Mouse (Mus musculus) embryo, embryonic 11.5 days (tissue): ENCODE results near the gene Cdc37l1.
A peak's percentile ranks its signal among the peaks of the same experiment; 100 is the strongest.

Source experiments
- DNase-seq: peaks from one replicate; pipeline ENCODE4 v3.0.0-alpha.2; 2012; ENCODE audit warnings: low read depth, low spot score

Cdc37l1 gene

DNA sequence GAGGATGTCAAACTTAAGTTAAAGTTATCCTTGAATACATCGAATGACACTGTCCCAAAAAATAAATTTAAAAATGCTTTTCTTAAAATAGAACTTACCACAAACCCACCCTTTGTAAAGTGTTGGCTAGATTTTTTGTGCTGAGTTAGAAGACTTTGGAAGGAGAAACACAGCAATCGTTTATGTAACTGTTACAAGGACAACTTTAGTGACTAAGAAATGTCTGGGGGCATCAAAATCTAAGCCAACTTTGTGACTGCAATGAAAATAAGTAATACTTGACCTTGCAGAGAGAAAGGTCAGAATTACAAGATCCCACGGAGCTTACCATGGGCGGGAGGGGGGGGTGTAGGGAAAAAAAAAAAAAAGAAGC, 56.8 kb downstream of the Cdc37l1 start:
- DNase-seq = no peak

- no peak for DNase-seq
These were observed 57.4 kb downstream of the Cdc37l1 start, which contains the start of gene Ak3 for GRCm38 (mm10) chr19:29047334-29048170. Gene Ak3 (minus strand): TSS chr19:29047961.

GRCm38 (mm10) chr19:29049401-29050075, 59.4 kb downstream of the Cdc37l1 start:
- DNase-seq = no peak

- no peak for DNase-seq
These were observed 60.2 kb downstream of the Cdc37l1 start for GRCm38 (mm10) chr19:29050186-29050980.

DNA sequence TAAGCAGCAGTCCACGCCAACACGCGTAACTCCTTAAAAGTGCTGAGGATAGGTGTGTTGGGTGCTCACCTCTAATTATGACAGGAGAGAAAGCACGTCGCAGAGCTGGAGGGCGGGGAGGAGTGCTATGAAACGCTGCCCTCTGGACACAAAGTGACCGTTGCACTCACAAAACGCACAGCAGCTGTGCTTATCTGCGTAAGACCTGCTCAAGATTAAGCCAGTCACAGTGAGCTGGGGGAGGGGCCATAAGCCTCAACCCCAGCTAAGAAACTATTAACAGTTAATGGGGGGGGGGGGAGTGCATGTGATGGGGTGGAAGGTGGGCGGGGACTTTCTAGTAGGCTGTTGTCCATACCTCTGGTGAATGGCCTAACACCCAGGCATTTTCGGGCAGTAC, 62.6 kb downstream of the Cdc37l1 start:
- no peak for DNase-seq

GRCm38 (mm10) chr19:29054594-29054993, 64.4 kb downstream of the Cdc37l1 start:
- no peak for DNase-seq

DNA sequence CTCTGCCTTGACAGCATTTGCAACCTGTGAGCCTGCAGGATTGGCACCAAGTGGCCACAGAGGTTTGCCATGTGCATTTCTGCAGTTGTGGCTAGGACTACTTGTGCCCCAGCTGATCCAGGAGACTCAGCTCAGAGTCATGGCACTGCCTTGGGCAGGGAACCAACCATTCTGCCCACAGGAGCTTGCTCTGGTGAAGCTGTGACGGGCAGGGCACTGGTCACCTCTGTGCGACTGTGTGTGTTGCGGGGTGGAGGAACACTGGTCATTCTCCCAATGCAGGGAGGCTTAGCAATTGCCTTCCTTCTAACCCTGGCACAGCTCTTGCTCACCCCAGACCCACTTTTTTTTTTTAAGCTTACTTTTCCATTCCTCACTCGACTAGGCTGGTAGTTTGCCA, 65.3 kb downstream of the Cdc37l1 start:
- DNase-seq = no peak

DNA sequence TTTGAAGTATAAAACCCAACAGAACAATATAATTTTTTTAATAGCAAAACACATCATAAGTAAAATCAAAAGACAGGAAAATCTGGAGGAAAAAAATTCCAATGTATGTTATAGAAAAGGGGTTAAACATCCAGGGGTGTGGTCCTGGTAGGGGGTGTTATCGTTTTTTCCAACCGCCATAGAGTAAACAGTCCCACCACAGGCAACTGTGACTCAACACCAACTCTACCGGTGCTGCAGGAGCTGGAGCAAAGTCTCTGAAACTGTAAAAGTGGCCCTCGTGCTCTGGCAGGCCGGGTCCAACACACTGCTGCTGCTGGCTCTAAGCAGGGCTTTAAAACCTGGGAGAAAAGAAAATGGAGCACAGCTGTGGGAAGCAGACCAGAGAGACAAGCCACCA, 68.6 kb downstream of the Cdc37l1 start:
- DNase-seq = no peak

DNA sequence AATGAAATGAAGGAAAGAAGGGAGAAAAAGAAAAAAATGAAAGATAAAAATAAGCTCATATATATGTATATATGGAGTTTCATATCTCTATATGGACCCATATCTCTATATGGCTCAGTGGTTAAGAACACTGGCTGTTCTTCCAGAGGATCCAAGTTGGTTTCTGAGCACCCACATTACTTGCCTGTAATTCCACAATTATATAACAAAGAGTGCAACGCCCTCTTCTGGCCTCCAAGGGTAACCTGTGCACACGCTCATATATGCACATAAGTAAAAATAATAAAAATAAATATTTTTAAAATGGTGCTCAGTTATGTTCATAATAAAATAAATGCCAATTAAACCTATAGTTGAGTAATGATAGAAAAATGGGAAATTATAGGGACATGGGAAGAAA, 69.5 kb downstream of the Cdc37l1 start:
- DNase-seq = no peak

DNA sequence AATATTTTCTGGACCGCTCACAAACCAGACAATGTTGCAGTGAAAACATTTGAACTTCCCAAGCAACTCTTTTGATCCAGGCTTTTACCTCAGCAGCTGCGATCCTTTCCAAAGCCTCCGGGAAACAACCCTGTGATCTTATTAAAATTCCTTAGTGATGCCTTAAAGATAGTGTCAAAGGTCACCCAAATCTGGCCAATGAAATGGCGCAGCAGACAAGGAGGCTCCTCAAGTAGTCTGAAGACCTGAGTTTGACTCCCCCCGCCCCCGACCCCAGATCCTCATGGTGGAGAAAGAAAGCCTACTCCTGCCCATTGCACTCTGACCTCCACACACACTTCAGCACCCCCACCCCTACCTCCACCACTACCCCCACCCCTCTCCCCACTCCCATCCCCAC, 70.1 kb downstream of the Cdc37l1 start:
- DNase-seq = no peak

DNA sequence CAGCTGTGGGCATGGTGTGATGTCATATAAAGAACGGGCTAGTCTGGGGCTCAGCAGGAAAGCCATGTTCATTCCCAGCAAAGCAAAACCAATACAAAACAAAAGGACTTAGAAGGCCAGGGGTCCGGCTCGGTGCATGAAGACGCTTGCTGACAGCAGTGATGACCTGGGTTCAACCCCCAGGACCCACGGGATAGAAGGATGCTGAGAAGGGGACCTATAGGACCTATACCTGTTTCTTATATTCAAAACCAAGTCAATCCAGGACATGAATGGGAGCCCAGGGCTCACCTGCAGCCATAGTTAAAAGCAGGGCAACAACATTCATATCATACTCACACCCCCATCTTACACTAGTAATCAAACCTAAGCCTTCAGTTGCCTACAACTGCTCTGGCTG, 72.9 kb downstream of the Cdc37l1 start:
- no peak for DNase-seq

GRCm38 (mm10) chr19:29063577-29064363, 73.6 kb downstream of the Cdc37l1 start:
- DNase-seq = peak; percentile 77

- no peak for DNase-seq
These were observed 74.4 kb downstream of the Cdc37l1 start for GRCm38 (mm10) chr19:29064451-29065102.

DNA sequence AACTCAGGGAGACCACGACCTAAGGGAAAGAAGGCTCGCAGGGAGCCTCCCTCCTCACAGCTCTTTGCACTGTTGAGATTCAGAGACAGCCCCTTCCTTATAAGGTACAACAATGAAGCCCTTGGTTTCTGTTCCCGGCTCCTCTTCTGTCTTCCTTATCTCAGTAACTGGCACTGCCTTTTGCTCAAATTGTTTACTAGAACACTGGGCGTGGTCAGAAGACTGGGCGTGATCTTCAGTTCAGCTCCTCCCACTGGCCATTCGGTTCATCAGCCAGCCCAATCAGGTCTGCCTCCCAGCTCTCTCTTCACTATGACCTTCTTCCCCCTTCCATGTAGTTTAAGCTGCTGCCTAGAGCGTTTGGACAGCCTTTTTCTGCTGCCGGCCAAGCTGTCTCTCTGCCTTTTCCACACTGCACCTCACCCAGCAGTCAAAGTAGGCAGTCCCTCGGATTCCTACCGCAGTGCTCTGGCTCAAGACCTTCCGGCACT, 76.9 kb downstream of the Cdc37l1 start:
- no peak for DNase-seq

DNA sequence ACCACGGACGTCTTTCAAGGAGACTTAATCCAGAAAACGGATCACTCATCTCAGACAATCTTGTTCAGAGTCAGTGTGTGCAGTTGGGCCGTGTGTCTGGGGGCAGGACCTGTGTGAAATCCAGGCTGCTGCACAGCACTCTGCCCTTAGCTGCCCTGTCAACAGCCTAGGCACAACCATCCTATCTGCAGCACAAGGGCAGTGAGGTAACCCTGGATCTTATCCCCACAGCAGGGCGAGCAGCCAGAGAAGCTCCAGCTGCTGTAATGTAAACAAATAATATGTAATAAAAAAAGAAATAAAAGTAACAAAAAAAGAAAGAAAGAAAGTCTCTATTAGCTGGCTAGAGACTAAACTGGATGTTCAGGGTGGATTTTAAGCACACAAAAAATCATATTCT, 79.0 kb downstream of the Cdc37l1 start:
- no peak for DNase-seq

DNA sequence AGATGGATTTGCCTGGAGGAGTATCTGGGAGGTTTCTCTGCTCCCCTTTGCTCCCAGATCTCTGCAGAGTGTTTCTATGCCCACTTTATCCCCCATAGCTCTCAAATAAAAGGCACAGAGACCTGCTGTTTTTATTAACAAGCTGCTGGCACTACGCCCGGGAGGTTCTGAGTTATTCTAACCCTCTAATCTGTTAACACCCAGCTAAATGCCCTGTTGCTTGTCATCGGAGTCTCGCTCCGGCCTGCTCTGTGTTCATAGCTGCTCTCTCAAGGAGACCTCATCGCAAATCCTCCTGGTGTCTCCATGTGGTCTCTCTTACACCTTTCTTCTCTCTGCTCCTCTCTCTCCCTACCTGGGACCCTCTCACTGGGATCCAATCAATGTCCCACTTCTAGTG, 84.7 kb downstream of the Cdc37l1 start:
- DNase-seq = no peak
